Mouse (Mus musculus) cerebellum, adult 2 months (tissue): ENCODE results near the gene Dusp16.

Experiments used
- CTCF ChIP-seq: fragments of 200-500 bp; IDR thresholded peaks from 2 replicates; pipeline ENCODE4 v1.5.1; 2011; ENCODE audit warnings: low read depth, mild to moderate bottlenecking, control low read depth, low read length, moderate library complexity, borderline replicate concordance; ENCODE audit not compliant: insufficient read depth
- POLR2A ChIP-seq: fragments of 200-500 bp; IDR thresholded peaks from 2 replicates; pipeline ENCODE4 v1.6.1; 2011; ENCODE audit warnings: low read length, control low read depth, borderline replicate concordance; ENCODE audit not compliant: insufficient read depth

GRCm38 (mm10) chr6:134781494-134781913 lies 10.9 kb downstream of the Dusp16 start:
- no peak for TF ChIP-seq POLR2A
- TF ChIP-seq CTCF: no peak
